In the genomic region with DNA sequence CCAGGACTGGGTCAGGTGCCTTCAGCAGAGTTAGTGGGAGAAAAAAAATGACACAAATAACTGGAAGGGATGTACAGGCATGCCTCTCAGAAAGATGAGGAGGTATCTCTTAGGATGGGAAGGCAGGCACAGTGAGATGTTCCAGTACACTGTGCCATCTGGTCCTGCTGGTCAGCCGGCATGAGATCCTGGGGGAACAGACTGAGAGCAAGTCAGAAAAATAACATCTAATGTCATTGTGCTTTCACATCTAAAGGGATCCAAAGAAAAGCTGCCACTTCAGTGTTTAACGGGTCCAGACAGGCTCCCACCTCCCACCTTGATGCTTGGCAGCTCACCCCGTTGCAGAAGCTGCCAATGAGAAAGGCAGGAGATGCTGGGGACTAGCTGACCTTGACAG, we compare ENCODE assay signal across 21 mouse cellular contexts. TPM values are rescaled to one million over a fixed set of nuclear protein-coding genes. Genes with fewer than 3 reads are reported as not detected.
DNase-seq lines count a peak whose midpoint lies in the region; ATAC-seq and TF ChIP-seq lines count a peak whose summit lies in the region.
"Had no signal": no experiment of that assay in that cellular context is flagged by ENCODE, and none has a peak within 500 bp of the region (broad histone marks: within the 10 kb centered on the region; RNA-seq: fewer than 3 reads in every experiment).

No protein-coding gene starts in this region.

- H3K4me1 ChIP-seq in heart, embryonic 14.5 days (ENCODE audit: control insufficient read depth in 2 of 2, insufficient read depth in 2 of 2, low read length in 2 of 2): peaks cover 4 to 11% of the 10 kb centered on the region in 2 experiments; a peak in 3 of 4 replicates
- H3K4me1 ChIP-seq in midbrain, postnatal 0 days (ENCODE audit: insufficient read depth, low read length): no peaks in the 10 kb centered on the region
- H3K4me1 ChIP-seq in midbrain, embryonic 16.5 days (ENCODE audit: control insufficient read depth, insufficient read depth, low read length): no peaks in the 10 kb centered on the region
- no peaks in the 10 kb centered on the region for H3K4me1 ChIP-seq in limb, embryonic 10.5 days
- H3K4me1 ChIP-seq in kidney, embryonic 16.5 days (ENCODE audit: insufficient read depth, low read length): no peaks in the 10 kb centered on the region
- H3K4me1 ChIP-seq: embryonic facial prominence, embryonic 15.5 days; neural tube, embryonic 13.5 days had no signal

- peaks cover 19% of the 10 kb centered on the region for H3K9me3 ChIP-seq in heart, embryonic 14.5 days (ENCODE audit: control insufficient read depth, low read length)
- 0 out of 2 replicates have a peak, but pooled peaks cover 4% of the 10 kb centered on the region for H3K9me3 ChIP-seq in midbrain, postnatal 0 days (ENCODE audit: low read length)
- no peaks in the 10 kb centered on the region; the same call in none of the 2 replicates for H3K9me3 ChIP-seq in midbrain, embryonic 16.5 days (replicated peaks; ENCODE audit: control insufficient read depth, low read length, poor library complexity, severe bottlenecking)
- H3K9me3 ChIP-seq in limb, embryonic 10.5 days (replicated peaks): no peaks in the 10 kb centered on the region
- peaks cover 13% of the 10 kb centered on the region for H3K9me3 ChIP-seq in kidney, embryonic 16.5 days (ENCODE audit: low read length)
- H3K9me3 ChIP-seq: embryonic facial prominence, embryonic 15.5 days had no signal

- no peaks in the 10 kb centered on the region for H3K36me3 ChIP-seq in heart, embryonic 14.5 days (ENCODE audit: control insufficient read depth, insufficient read depth, low read length)
- no peaks in the 10 kb centered on the region for H3K36me3 ChIP-seq in midbrain, postnatal 0 days (ENCODE audit: insufficient read depth, low read length)
- H3K36me3 ChIP-seq in midbrain, embryonic 16.5 days (ENCODE audit: control insufficient read depth, insufficient read depth, low read length): no peaks in the 10 kb centered on the region
- H3K36me3 ChIP-seq in limb, embryonic 10.5 days: no peaks in the 10 kb centered on the region
- no peaks in the 10 kb centered on the region for H3K36me3 ChIP-seq in kidney, embryonic 16.5 days (ENCODE audit: insufficient read depth, low read length)
- H3K36me3 ChIP-seq: embryonic facial prominence, embryonic 15.5 days had no signal

- H3K27ac ChIP-seq in heart, embryonic 14.5 days (replicated peaks in 1 of 2; ENCODE audit: control insufficient read depth in 1 of 2, insufficient read depth in 1 of 2, low read depth in 2 of 2, low read length in 2 of 2): peak overlapping the region; percentile 6 to 41; a peak in 3 of 4 replicates
- no peak overlapping the region for H3K27ac ChIP-seq in midbrain, postnatal 0 days (ENCODE audit: low read depth, low read length)
- no peak overlapping the region for H3K27ac ChIP-seq in midbrain, embryonic 16.5 days (ENCODE audit: low read length)
- no peak overlapping the region for H3K27ac ChIP-seq in limb, embryonic 10.5 days
- H3K27ac ChIP-seq in kidney, embryonic 16.5 days (ENCODE audit: low read length): no peak overlapping the region
- H3K27ac ChIP-seq: embryonic facial prominence, embryonic 15.5 days; liver, embryonic 14.5 days; macrophage; neural tube, embryonic 13.5 days had no signal

- 0 out of 2 replicates have a peak overlapping the region, but pooled peaks have one; percentile 35 for H3K4me2 ChIP-seq in heart, embryonic 14.5 days (ENCODE audit: low read length)
- no peak overlapping the region for H3K4me2 ChIP-seq in midbrain, postnatal 0 days (ENCODE audit: low read depth, low read length, poor library complexity, severe bottlenecking)
- H3K4me2 ChIP-seq in midbrain, embryonic 16.5 days (ENCODE audit: low read length): no peak overlapping the region
- no peak overlapping the region for H3K4me2 ChIP-seq in kidney, embryonic 16.5 days (replicated peaks; ENCODE audit: low read depth, low read length)
- H3K4me2 ChIP-seq: embryonic facial prominence, embryonic 15.5 days; midbrain, embryonic 11.5 days; neural tube, embryonic 13.5 days had no signal

- ATAC-seq in heart, embryonic 14.5 days (ENCODE audit: insufficient number of reproducible peaks, insufficient read depth, low FRiP score, low read depth): no peak
- ATAC-seq in midbrain, postnatal 0 days (ENCODE audit: low FRiP score): no peak; the same call in 1 of the 2 replicates
- no peak for ATAC-seq in midbrain, embryonic 16.5 days
- no peak for ATAC-seq in kidney, embryonic 16.5 days (ENCODE audit: low FRiP score, low TSS enrichment)
- ATAC-seq: forebrain, embryonic 16.5 days had no signal

- DNase-seq in heart, postnatal 10 days: no peak
- DNase-seq in midbrain, postnatal 0 days (ENCODE audit: low spot score): peak; percentile 57
- peak; percentile 97 for DNase-seq in cerebellum, adult 9-10 months
- DNase-seq in telencephalon, adult 2 months (ENCODE audit: low read depth, low spot score): peak; percentile 23
- no peak for DNase-seq in limb, embryonic 10.5 days (ENCODE audit: low spot score)
- DNase-seq: embryo, embryonic 11 days; heart, postnatal 14 days; kidney, adult 18-20 months; kidney, postnatal 14 days; spleen, adult 18-20 months; thymus, adult 18-20 months had no signal

- no peak overlapping the region for H3K9ac ChIP-seq in heart, embryonic 14.5 days (ENCODE audit: low read length)
- no peak overlapping the region for H3K9ac ChIP-seq in midbrain, postnatal 0 days (replicated peaks; ENCODE audit: low read length, poor library complexity, severe bottlenecking)
- no peak overlapping the region for H3K9ac ChIP-seq in midbrain, embryonic 16.5 days (ENCODE audit: low read depth, low read length)
- H3K9ac ChIP-seq in kidney, embryonic 16.5 days (replicated peaks; ENCODE audit: low read length): no peak overlapping the region
- H3K9ac ChIP-seq: embryonic facial prominence, embryonic 15.5 days; liver, embryonic 14.5 days; neural tube, embryonic 13.5 days had no signal

- intact Hi-C loops in heart, postnatal 10 days (cut with DNase I): no loop called here

- H3K27me3 ChIP-seq in heart, embryonic 14.5 days (ENCODE audit: control insufficient read depth, insufficient read depth, low read length): no peaks in the 10 kb centered on the region
- no peaks in the 10 kb centered on the region for H3K27me3 ChIP-seq in midbrain, postnatal 0 days (ENCODE audit: insufficient read depth, low read length)
- no peaks in the 10 kb centered on the region for H3K27me3 ChIP-seq in midbrain, embryonic 16.5 days (ENCODE audit: control insufficient read depth, insufficient read depth, low read depth, low read length)
- no peaks in the 10 kb centered on the region for H3K27me3 ChIP-seq in limb, embryonic 10.5 days (ENCODE audit: low read depth, poor library complexity, severe bottlenecking)
- no peaks in the 10 kb centered on the region for H3K27me3 ChIP-seq in kidney, embryonic 16.5 days (ENCODE audit: insufficient read depth, low read length)
- H3K27me3 ChIP-seq: embryonic facial prominence, embryonic 15.5 days; neural tube, embryonic 13.5 days had no signal

- WGBS in heart, embryonic 14.5 days: 27% methylated on average over 3 of the region's 3 CpGs
- 45% methylated on average over 3 of the region's 3 CpGs for WGBS in midbrain, postnatal 0 days
- WGBS in midbrain, embryonic 16.5 days: 54% methylated on average over 3 of the region's 3 CpGs
- 72% methylated on average over 3 of the region's 3 CpGs for WGBS in limb, embryonic 10.5 days
- 65% methylated on average over 3 of the region's 3 CpGs for WGBS in kidney, embryonic 16.5 days

- no peak overlapping the region for H3K4me3 ChIP-seq in heart, embryonic 14.5 days (ENCODE audit: control insufficient read depth in 1 of 2, insufficient read depth in 1 of 2, low read depth in 1 of 2, low read length in 2 of 2)
- H3K4me3 ChIP-seq in midbrain, postnatal 0 days (ENCODE audit: low read depth, low read length): no peak overlapping the region
- no peak overlapping the region for H3K4me3 ChIP-seq in midbrain, embryonic 16.5 days (ENCODE audit: low read depth, low read length)
- H3K4me3 ChIP-seq in limb, embryonic 10.5 days: no peak overlapping the region
- no peak overlapping the region for H3K4me3 ChIP-seq in kidney, embryonic 16.5 days (ENCODE audit: low read length)
- H3K4me3 ChIP-seq: embryonic facial prominence, embryonic 15.5 days; neural tube, embryonic 13.5 days had no signal

- no peak for TF ChIP-seq CTCF in midbrain, postnatal 0 days (IDR thresholded peaks at IDR 0.05)

RNA-seq across cellular contexts. Expression of gene Plek2, which starts 45.7 kb away (rescaled TPM):
- polyA plus RNA-seq in heart, embryonic 14.5 days (2014; fragmentation: Nextera tagmentation; extraction: Ambion mirVana): 2.1 and 2.5 TPM in 2 replicates
- total RNA-seq in heart, postnatal 10 days (2021): under 1 TPM; 0.32 to 0.86 TPM
- total RNA-seq in midbrain, postnatal 0 days (2014; rRNA removed): 2.0 and 3.8 TPM in 2 replicates
- 3.2 and 4.0 TPM in 2 replicates for polyA plus RNA-seq in midbrain, postnatal 0 days (2015; fragmentation: Nextera tagmentation; extraction: Ambion mirVana)
- 2.5 and 3.8 TPM in 2 replicates for polyA plus RNA-seq in midbrain, embryonic 16.5 days (2015; fragmentation: Nextera tagmentation; extraction: Ambion mirVana)
- 2.7 and 3.2 TPM in 2 replicates for polyA plus RNA-seq in limb, embryonic 10.5 days (2016; fragmentation: Nextera tagmentation; extraction: Ambion mirVana)
- 4.0 and 4.7 TPM in 2 replicates for polyA plus RNA-seq in kidney, embryonic 16.5 days (2015; fragmentation: Nextera tagmentation; extraction: Ambion mirVana)
- total RNA-seq: gastrocnemius, adult 8-10 months had no signal
- polyA plus RNA-seq: macrophage had no signal

RNA-seq across cellular contexts. Expression of gene Tmem229b, which starts 54.9 kb away (rescaled TPM):
- polyA plus RNA-seq in heart, embryonic 14.5 days (2014; fragmentation: Nextera tagmentation; extraction: Ambion mirVana): 1.8 and 2.2 TPM in 2 replicates
- 1 to 10 TPM; 3.4 to 6.7 TPM for total RNA-seq in heart, postnatal 10 days (2021)
- 214 and 215 TPM in 2 replicates for total RNA-seq in midbrain, postnatal 0 days (2014; rRNA removed)
- 63.2 and 65.9 TPM in 2 replicates for polyA plus RNA-seq in midbrain, postnatal 0 days (2015; fragmentation: Nextera tagmentation; extraction: Ambion mirVana)
- polyA plus RNA-seq in midbrain, embryonic 16.5 days (2015; fragmentation: Nextera tagmentation; extraction: Ambion mirVana): 74.7 and 79.8 TPM in 2 replicates
- polyA plus RNA-seq in limb, embryonic 10.5 days (2016; fragmentation: Nextera tagmentation; extraction: Ambion mirVana): 1.3 and 2.3 TPM in 2 replicates
- 4.7 and 5.3 TPM in 2 replicates for polyA plus RNA-seq in kidney, embryonic 16.5 days (2015; fragmentation: Nextera tagmentation; extraction: Ambion mirVana)

Comparison
In these comparisons a context has a peak if more than half of its experiments do, and no peak if none do; other contexts are left out.
1. H3K27ac ChIP-seq: peak in heart, embryonic 14.5 days (2 of 2); none in midbrain, postnatal 0 days (single experiment), midbrain, embryonic 16.5 days (single experiment), limb, embryonic 10.5 days (single experiment) and kidney, embryonic 16.5 days (single experiment).
2. DNase-seq: peak in midbrain, postnatal 0 days (single experiment), cerebellum, adult 9-10 months (single experiment) and telencephalon, adult 2 months (single experiment); none in heart, postnatal 10 days (0 of 2) and limb, embryonic 10.5 days (single experiment).
3. RNA of gene Tmem229b, which starts 54.9 kb away (polyA plus RNA-seq): 74.7 to 79.8 TPM in midbrain, embryonic 16.5 days and 63.2 to 65.9 TPM in midbrain, postnatal 0 days; 4.7 to 5.3 TPM in kidney, embryonic 16.5 days, 1.3 to 2.3 TPM in limb, embryonic 10.5 days and 1.8 to 2.2 TPM in heart, embryonic 14.5 days; every median in the first group is over 10 times any median in the second.